Comparison of ENCODE assay signal across 10 mouse cellular contexts in genomic region chr9:65725291-65725622, GRCm38 (mm10). TPM values are rescaled to one million over a fixed set of nuclear protein-coding genes. Genes with fewer than 3 reads are reported as not detected.
DNase-seq lines count a peak whose midpoint lies in the region; ATAC-seq and TF ChIP-seq lines count a peak whose summit lies in the region.
"Had no signal": no experiment of that assay in that cellular context is flagged by ENCODE, and none has a peak within 500 bp of the region (broad histone marks: within the 10 kb centered on the region; RNA-seq: fewer than 3 reads in every experiment).

No protein-coding gene starts in this region.

- no peak overlapping the region for H3K4me3 ChIP-seq in kidney, postnatal 0 days (replicated peaks; ENCODE audit: low read depth, low read length)
- no peak overlapping the region for H3K4me3 ChIP-seq in forebrain, postnatal 0 days (ENCODE audit: low read depth, low read length)
- no peak overlapping the region for H3K4me3 ChIP-seq in limb, embryonic 14.5 days (replicated peaks; ENCODE audit: low read length)
- no peak overlapping the region for H3K4me3 ChIP-seq in olfactory bulb, adult 2 months (ENCODE audit: insufficient read depth, low read depth, low read length)

- no peaks in the 10 kb centered on the region for H3K9me3 ChIP-seq in kidney, postnatal 0 days (replicated peaks; ENCODE audit: low read length)
- H3K9me3 ChIP-seq in forebrain, postnatal 0 days (ENCODE audit: low read length) = no peaks in the 10 kb centered on the region
- H3K9me3 ChIP-seq in limb, embryonic 14.5 days (ENCODE audit: control insufficient read depth, low read length) = no peaks in the 10 kb centered on the region
- H3K9me3 ChIP-seq: G1E had no signal

- TF ChIP-seq CTCF in kidney, postnatal 0 days (IDR thresholded peaks at IDR 0.05; ENCODE audit: low read depth) = no peak
- no peak for TF ChIP-seq CTCF in forebrain, postnatal 0 days (IDR thresholded peaks at IDR 0.05; ENCODE audit: low read depth)
- no peak for TF ChIP-seq CTCF in olfactory bulb, adult 2 months (IDR thresholded peaks at IDR 0.05; ENCODE audit: insufficient read depth, low read depth, low read length)

- peak overlapping the region; percentile 64 for H3K27ac ChIP-seq in kidney, postnatal 0 days
- peak overlapping the region; percentile 79 for H3K27ac ChIP-seq in forebrain, postnatal 0 days (ENCODE audit: low read depth, low read length)
- peak overlapping the region; percentile 56 for H3K27ac ChIP-seq in limb, embryonic 14.5 days (replicated peaks; ENCODE audit: low read depth, low read length)
- H3K27ac ChIP-seq in olfactory bulb, adult 2 months (ENCODE audit: insufficient read depth, low read depth, low read length) = peak overlapping the region; percentile 83

- ATAC-seq in kidney, postnatal 0 days (replicated peaks; ENCODE audit: low FRiP score, low read depth) = no peak
- ATAC-seq in forebrain, postnatal 0 days = peak; percentile 57
- no peak for ATAC-seq in limb, embryonic 14.5 days (ENCODE audit: low FRiP score, low read depth)

- H3K36me3 ChIP-seq in kidney, postnatal 0 days (ENCODE audit: insufficient read depth, low read length) = 0 out of 2 replicates have a peak, but pooled peaks cover 4% of the 10 kb centered on the region
- H3K36me3 ChIP-seq in forebrain, postnatal 0 days (ENCODE audit: insufficient read depth) = no peaks in the 10 kb centered on the region
- 0 out of 2 replicates have a peak, but pooled peaks cover 12% of the 10 kb centered on the region for H3K36me3 ChIP-seq in limb, embryonic 14.5 days (ENCODE audit: control insufficient read depth, insufficient read depth, low read length)

- no peak for DNase-seq in kidney, postnatal 0 days (ENCODE audit: low spot score)
- DNase-seq in kidney, adult 11 months = no peak
- DNase-seq in forebrain, postnatal 0 days = no peak
- DNase-seq in limb, embryonic 14.5 days (ENCODE audit: low spot score) = no peak
- no peak for DNase-seq in embryo, embryonic 11 days
- no peak for DNase-seq in cerebellum, adult 18-20 months
- DNase-seq: lung, adult 2 months; spleen, adult 18-20 months had no signal

- no peak for TF ChIP-seq POLR2A in limb, embryonic 14.5 days (IDR thresholded peaks at IDR 0.05; ENCODE audit: borderline replicate concordance, extremely low read depth, insufficient read depth, insufficient read length)
- TF ChIP-seq POLR2A in olfactory bulb, adult 2 months (IDR thresholded peaks at IDR 0.05; ENCODE audit: insufficient read depth, low read depth, low read length) = no peak

- no peak overlapping the region for H3K9ac ChIP-seq in kidney, postnatal 0 days (ENCODE audit: low read depth, low read length)
- H3K9ac ChIP-seq in forebrain, postnatal 0 days = 0 out of 2 replicates have a peak overlapping the region, but pooled peaks have one; percentile 14
- H3K9ac ChIP-seq in limb, embryonic 14.5 days (ENCODE audit: low read depth, low read length, severe bottlenecking) = no peak overlapping the region

- H3K27me3 ChIP-seq in kidney, postnatal 0 days (ENCODE audit: insufficient read depth, low read length) = no peaks in the 10 kb centered on the region
- H3K27me3 ChIP-seq in forebrain, postnatal 0 days (ENCODE audit: insufficient read depth, low read length) = no peaks in the 10 kb centered on the region
- H3K27me3 ChIP-seq in limb, embryonic 14.5 days (ENCODE audit: control insufficient read depth, insufficient read depth, low read length) = no peaks in the 10 kb centered on the region

- H3K4me2 ChIP-seq in kidney, postnatal 0 days (ENCODE audit: low read length) = no peak overlapping the region
- no peak overlapping the region for H3K4me2 ChIP-seq in forebrain, postnatal 0 days (ENCODE audit: low read depth)
- no peak overlapping the region for H3K4me2 ChIP-seq in limb, embryonic 14.5 days (replicated peaks; ENCODE audit: low read depth, low read length, severe bottlenecking)

- 66% methylated on average over 4 of the region's 4 CpGs for WGBS in kidney, postnatal 0 days
- WGBS in forebrain, postnatal 0 days = 19% methylated on average over 4 of the region's 4 CpGs
- WGBS in limb, embryonic 14.5 days = 49% methylated on average over 4 of the region's 4 CpGs
- 35% methylated on average over 4 of the region's 4 CpGs for WGBS in olfactory bulb, adult 2 months

- H3K4me1 ChIP-seq in kidney, postnatal 0 days (replicated peaks; ENCODE audit: insufficient read depth, low read length) = peaks cover 5% of the 10 kb centered on the region; the same call in 1 of the 2 replicates
- peaks cover 23% of the 10 kb centered on the region for H3K4me1 ChIP-seq in forebrain, postnatal 0 days (ENCODE audit: insufficient read depth)
- H3K4me1 ChIP-seq in limb, embryonic 14.5 days (ENCODE audit: control insufficient read depth, insufficient read depth, low read length) = peaks cover 24% of the 10 kb centered on the region
- peaks cover 13% of the 10 kb centered on the region for H3K4me1 ChIP-seq in olfactory bulb, adult 2 months (ENCODE audit: control insufficient read depth, insufficient read depth, low read length)

RNA-seq across cellular contexts. Expression of gene Oaz2, which starts 57.5 kb away (rescaled TPM):
- polyA plus RNA-seq in kidney, postnatal 0 days (2015; fragmentation: Nextera tagmentation; extraction: Ambion mirVana) = 299 and 305 TPM in 2 replicates
- total RNA-seq in forebrain, postnatal 0 days (2014; rRNA removed) = 284 and 301 TPM in 2 replicates
- polyA plus RNA-seq in forebrain, postnatal 0 days (2015; fragmentation: Nextera tagmentation; extraction: Ambion mirVana) = 374 and 392 TPM in 2 replicates
- polyA plus RNA-seq in limb, embryonic 14.5 days (2012; rRNA removed) = 199 and 250 TPM in 2 replicates
- polyA plus RNA-seq in limb, embryonic 14.5 days (2014; fragmentation: Nextera tagmentation; extraction: Ambion mirVana) = 221 and 260 TPM in 2 replicates
- polyA plus RNA-seq in olfactory bulb, adult 2 months (2012; ENCODE audit: insufficient read depth, insufficient read length, low replicate concordance, missing spikeins) = not detected in 2 replicates
